Mouse (Mus musculus) embryonic facial prominence, embryonic 14.5 days (tissue): Measurements from ENCODE around the gene Olfr1118. TPM values are rescaled to one million over a fixed set of nuclear protein-coding genes. Genes with fewer than 3 reads are reported as not detected.
"Not testable (repeated sequence)": the region's sequence is repeated elsewhere in the genome, so short reads cannot be mapped to it uniquely, and the experiment has no call there.

Experiments
- ATAC-seq: fragments of 200-750 bp; cut with Nextera tagmentation; 2 replicates; pipeline ENCODE4 v1.8.0; 2017; ENCODE audit warnings: low read depth, moderate number of reproducible peaks, moderate TSS enrichment
- DNase-seq: peaks from one replicate; pipeline ENCODE4 v3.0.0-alpha.2; 2015; ENCODE audit warnings: low spot score
- H3K27ac ChIP-seq: fragments of 300-500 bp; sonication (generic); replicated peaks from 2 replicates; pipeline ENCODE4 v1.5.1; 2014; ENCODE audit warnings: low read depth, mild to moderate bottlenecking, low read length, moderate library complexity
- H3K27me3 ChIP-seq: fragments of 300-500 bp; sonication (generic); replicated peaks from 2 replicates; pipeline ENCODE4 v1.6.1; 2014; ENCODE audit warnings: low read length; ENCODE audit not compliant: control insufficient read depth, insufficient read depth
- H3K36me3 ChIP-seq: fragments of 300-500 bp; sonication (generic); 2 replicates; pipeline ENCODE4 v1.6.1; 2014; ENCODE audit warnings: low read length, mixed read lengths; ENCODE audit not compliant: control insufficient read depth, insufficient read depth
- H3K4me1 ChIP-seq: fragments of 300-500 bp; sonication (generic); 2 replicates; pipeline ENCODE4 v1.6.1; 2014; ENCODE audit warnings: antibody characterized with exemption, low read length; ENCODE audit not compliant: control insufficient read depth, insufficient read depth
- H3K4me2 ChIP-seq: fragments of 300-500 bp; sonication (generic); 2 replicates; pipeline ENCODE4 v1.6.1; 2014; ENCODE audit warnings: low read depth, mild to moderate bottlenecking, low read length, moderate library complexity, mixed read lengths
- H3K4me3 ChIP-seq: fragments of 300-500 bp; sonication (generic); 2 replicates; pipeline ENCODE4 v1.5.1; 2014; ENCODE audit warnings: low read depth, mild to moderate bottlenecking, low read length
- H3K9ac ChIP-seq: fragments of 300-500 bp; sonication (generic); 2 replicates; pipeline ENCODE4 v1.6.1; 2014; ENCODE audit warnings: low read depth, mild to moderate bottlenecking, low read length, moderate library complexity, mixed read lengths
- H3K9me3 ChIP-seq: fragments of 300-500 bp; sonication (generic); 2 replicates; pipeline ENCODE4 v1.6.1; 2016; ENCODE audit warnings: low read length; ENCODE audit not compliant: control insufficient read depth
- WGBS: fragments of 180-500 bp; shearing (Covaris S2); extraction: QIAGEN DNeasy Blood & Tissue Kit; methylation state at CpG from one replicate; pipeline ENCODE4 v1.1.7; 2014; 5-methylcytosine and 5-hydroxymethylcytosine counted together
- polyA plus RNA-seq: library from polyadenylated mRNA; unstranded; fragments of >200 nt; fragmentation: Nextera tagmentation; extraction: Ambion mirVana; gene quantifications from 2 replicates; pipeline ENCODE4 v1.2.1, GENCODE M21; 2014

Gene Olfr1118
- not detected in 2 replicates for polyA plus RNA-seq

- Histone ChIP-seq H3K27ac (no peak within 1 kb of the TSS), H3K4me3 (no peak within 1 kb of the TSS), H3K27me3 (no peaks in the 10 kb centered on the region), H3K4me2 (no peak within 1 kb of the TSS), H3K9me3 (no peaks in the 10 kb centered on the region), H3K9ac (no peak within 1 kb of the TSS), H3K4me1 (no peaks in the 10 kb centered on the region), H3K36me3 (no peaks in the 10 kb centered on the region)
- no peak for DNase-seq
- ATAC-seq: no peak
- WGBS: 71% methylated on average over 1 of the region's 1 CpGs
Measured at GRCm38 (mm10) chr2:87307281-87307680, at the start of gene Olfr1118. TSS of gene Olfr1118 (plus strand) at chr2:87307581.

GRCm38 (mm10) chr2:87267234-87267633 lies 40.1 kb upstream of the Olfr1118 start, which contains the start of gene Olfr1116:
TSS of gene Olfr1116 (plus strand) at chr2:87267534.
- ATAC-seq: no peak
- Histone ChIP-seq H3K9ac (no peak within 1 kb of the TSS), H3K4me1 (no peaks in the 10 kb centered on the region), H3K4me3 (no peak within 1 kb of the TSS), H3K27me3 (no peaks in the 10 kb centered on the region), H3K27ac (no peak within 1 kb of the TSS), H3K4me2 (no peak within 1 kb of the TSS), H3K36me3 (no peaks in the 10 kb centered on the region), H3K9me3 (no peaks in the 10 kb centered on the region)
- 79% methylated on average over 1 of the region's 1 CpGs for WGBS
- no peak for DNase-seq

DNA sequence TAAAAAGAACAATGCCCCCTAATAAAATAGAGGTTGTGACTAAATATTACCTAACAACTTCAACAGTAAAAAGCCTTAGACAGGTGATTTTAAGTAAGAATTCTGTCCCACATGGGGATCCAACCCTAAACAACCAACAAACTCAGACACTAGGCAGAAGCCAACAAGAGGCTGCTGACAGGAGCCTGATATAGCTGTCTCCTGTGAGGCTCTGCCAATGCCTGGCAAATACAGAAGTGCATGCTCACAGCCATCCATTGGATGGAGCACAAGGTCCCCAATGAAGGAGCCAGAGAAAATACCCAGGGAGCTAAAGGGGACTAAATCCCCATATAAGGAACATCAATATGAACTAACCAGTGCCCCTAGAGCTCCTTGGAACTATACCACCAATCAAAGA lies 13.4 kb upstream of the Olfr1118 start:
- H3K9me3 ChIP-seq, H3K4me3 ChIP-seq, H3K9ac ChIP-seq, H3K4me2 ChIP-seq, H3K27me3 ChIP-seq, ATAC-seq, H3K4me1 ChIP-seq, DNase-seq, H3K27ac ChIP-seq, H3K36me3 ChIP-seq: not testable (repeated sequence)

DNA sequence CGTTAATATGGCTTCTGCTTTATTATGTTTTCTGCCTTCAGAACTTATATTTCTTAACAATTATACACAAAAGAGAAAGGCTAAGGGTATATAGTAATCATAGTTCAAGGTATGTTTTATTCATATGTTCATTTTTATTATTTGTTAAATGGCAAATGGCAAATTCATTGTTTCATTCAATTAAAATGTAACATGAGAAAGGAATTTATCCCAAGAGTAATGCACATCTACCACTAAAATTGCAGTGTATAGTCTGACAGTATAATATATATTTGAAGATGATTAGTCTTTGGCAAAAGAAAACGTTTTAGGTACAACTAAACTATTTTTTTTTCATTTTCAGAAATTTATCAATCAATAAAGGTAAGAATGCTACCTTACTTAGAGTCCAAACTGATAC lies 47.1 kb downstream of the Olfr1118 start, which contains the start of gene Olfr1120:
TSS of gene Olfr1120 (plus strand) at position 301 of the 400 bp plus-strand sequence.
- no peaks in the 10 kb centered on the region for H3K27me3 ChIP-seq
- H3K4me3 ChIP-seq: no peak within 1 kb of the TSS
- no peaks in the 10 kb centered on the region for H3K4me1 ChIP-seq
- H3K27ac ChIP-seq: no peak within 1 kb of the TSS
- no peaks in the 10 kb centered on the region for H3K9me3 ChIP-seq
- H3K36me3 ChIP-seq: no peaks in the 10 kb centered on the region
- WGBS: 43% methylated on average over 2 of the region's 2 CpGs
- H3K9ac ChIP-seq: no peak within 1 kb of the TSS
- ATAC-seq (no peak), DNase-seq (no peak)
- no peak within 1 kb of the TSS for H3K4me2 ChIP-seq

DNA sequence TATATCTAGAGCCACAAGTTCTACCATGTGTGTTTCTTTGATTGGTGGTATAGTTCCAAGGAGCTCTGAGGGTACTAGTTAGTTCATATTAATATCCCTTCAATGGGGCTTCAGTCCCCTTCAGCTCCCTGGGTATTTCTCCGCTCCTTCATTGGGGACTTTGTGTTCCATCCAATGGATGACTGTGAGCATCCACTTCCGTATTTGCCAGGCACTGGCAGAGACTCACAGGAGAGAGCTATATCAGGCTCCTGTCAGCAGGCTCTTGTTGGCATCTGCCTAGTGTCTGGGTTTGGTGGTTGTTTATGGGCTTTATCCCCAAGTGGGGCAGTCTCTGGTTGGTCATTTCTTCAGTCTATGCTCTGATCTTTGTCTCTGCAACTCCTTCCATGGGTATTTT lies 52.7 kb downstream of the Olfr1118 start:
- H3K4me3 ChIP-seq, H3K9ac ChIP-seq, H3K36me3 ChIP-seq, H3K27ac ChIP-seq, H3K9me3 ChIP-seq, DNase-seq, H3K4me1 ChIP-seq, ATAC-seq, H3K27me3 ChIP-seq, H3K4me2 ChIP-seq: not testable (repeated sequence)
- 94% methylated on average over 2 of the region's 2 CpGs for WGBS

Other genes with a start within 250 kb of the Olfr1118 start
- gene Olfr1107, start 231.8 kb upstream of the Olfr1118 start, polyA plus RNA-seq: not detected in 2 replicates
- gene Olfr1109, start 211.6 kb upstream of the Olfr1118 start, polyA plus RNA-seq: not detected in 2 replicates
- gene Olfr259, start 193.0 kb upstream of the Olfr1118 start, polyA plus RNA-seq: not detected in 2 replicates
- 0.06 TPM in 1 of 2 replicates, not detected in the other for gene Olfr1110, start 167.3 kb upstream of the Olfr1118 start, polyA plus RNA-seq
- not detected in 2 replicates for gene Olfr1111, start 155.0 kb upstream of the Olfr1118 start, polyA plus RNA-seq
- gene Olfr1112, start 119.8 kb upstream of the Olfr1118 start, polyA plus RNA-seq: not detected in 2 replicates
- gene Olfr1113, start 98.6 kb upstream of the Olfr1118 start, polyA plus RNA-seq: not detected in 2 replicates
- 0.21 and 0.25 TPM in 2 replicates for gene Olfr1115, start 59.6 kb upstream of the Olfr1118 start, polyA plus RNA-seq
- not detected in 2 replicates for gene Olfr1116, start 40.0 kb upstream of the Olfr1118 start, polyA plus RNA-seq
- gene Olfr1120, start 47.2 kb downstream of the Olfr1118 start, polyA plus RNA-seq: not detected in 2 replicates
- not detected in 2 replicates for gene Olfr1121, start 62.3 kb downstream of the Olfr1118 start, polyA plus RNA-seq
- not detected in 2 replicates for gene Olfr1122, start 78.3 kb downstream of the Olfr1118 start, polyA plus RNA-seq
- gene Olfr1123, start 109.1 kb downstream of the Olfr1118 start, polyA plus RNA-seq: not detected in 2 replicates
- 0.07 TPM in 1 of 2 replicates, not detected in the other for gene Olfr1124, start 122.7 kb downstream of the Olfr1118 start, polyA plus RNA-seq
- gene Olfr1126, start 146.4 kb downstream of the Olfr1118 start, polyA plus RNA-seq: not detected in 2 replicates
- not detected in 2 replicates for gene Pramel7, start 189.5 kb downstream of the Olfr1118 start, polyA plus RNA-seq
- gene Pramel6, start 199.0 kb downstream of the Olfr1118 start, polyA plus RNA-seq: not detected in 2 replicates
- gene Olfr153, start 224.2 kb downstream of the Olfr1118 start, polyA plus RNA-seq: not detected in 2 replicates
- not detected in 2 replicates for gene Olfr1128, start 238.0 kb downstream of the Olfr1118 start, polyA plus RNA-seq